Mouse (Mus musculus) small intestine, adult 2 months (tissue): Measurements from ENCODE around the gene Cpxm2. TPM values are rescaled to one million over a fixed set of nuclear protein-coding genes. Genes with fewer than 3 reads are reported as not detected.

Source experiments
- H3K27ac ChIP-seq: fragments of 200-500 bp; 2 replicates; pipeline ENCODE4 v1.5.1; 2012; ENCODE audit warnings: low read depth, low read length, control low read depth, inconsistent platforms; ENCODE audit not compliant: insufficient read depth
- H3K27me3 ChIP-seq: fragments of 200-500 bp; 2 replicates; pipeline ENCODE4 v1.6.1; 2012; ENCODE audit warnings: mild to moderate bottlenecking, moderate library complexity, low read length, inconsistent platforms; ENCODE audit not compliant: control insufficient read depth, insufficient read depth
- H3K36me3 ChIP-seq: fragments of 200-500 bp; 2 replicates; pipeline ENCODE4 v1.6.1; 2012; ENCODE audit warnings: mild to moderate bottlenecking, low read length, control low read depth, inconsistent platforms; ENCODE audit not compliant: control insufficient read depth, insufficient read depth
- H3K4me1 ChIP-seq: fragments of 200-500 bp; 2 replicates; pipeline ENCODE4 v1.6.1; 2012; ENCODE audit warnings: low read length, inconsistent platforms, mixed read lengths; ENCODE audit not compliant: control insufficient read depth, insufficient read depth, insufficient read length
- H3K4me3 ChIP-seq: fragments of 200-500 bp; 2 replicates; pipeline ENCODE4 v1.5.1; 2012; ENCODE audit warnings: low read depth, mild to moderate bottlenecking, control low read depth, inconsistent platforms, low read length, moderate library complexity
- CTCF ChIP-seq: fragments of 200-500 bp; IDR thresholded peaks from 2 replicates; pipeline ENCODE4 v1.5.1; 2012; ENCODE audit warnings: low read depth, mild to moderate bottlenecking, control low read depth, inconsistent platforms, low read length, moderate library complexity, mixed read lengths; ENCODE audit not compliant: insufficient replicate concordance, insufficient read length; ENCODE audit errors: extremely low read depth
- POLR2A ChIP-seq: fragments of 200-500 bp; IDR thresholded peaks from 2 replicates; pipeline ENCODE4 v1.6.1; 2012; ENCODE audit warnings: low read depth, mild to moderate bottlenecking, control low read depth, inconsistent platforms, low read length, moderate library complexity
- WGBS: fragments of 180-500 bp; shearing (Covaris S2); methylation state at CpG from one replicate; pipeline ENCODE4 v1.1.7; 2018; 5-methylcytosine and 5-hydroxymethylcytosine counted together
- polyA plus RNA-seq: library from polyadenylated mRNA; depleted of rRNA; stranded (reverse); fragments of >200 nt; gene quantifications from 2 replicates; pipeline ENCODE4 v1.2.3, GENCODE M21; 2012; rRNA removed

Gene Cpxm2
- polyA plus RNA-seq, 1 experiment = 5.9 TPM

DNA sequence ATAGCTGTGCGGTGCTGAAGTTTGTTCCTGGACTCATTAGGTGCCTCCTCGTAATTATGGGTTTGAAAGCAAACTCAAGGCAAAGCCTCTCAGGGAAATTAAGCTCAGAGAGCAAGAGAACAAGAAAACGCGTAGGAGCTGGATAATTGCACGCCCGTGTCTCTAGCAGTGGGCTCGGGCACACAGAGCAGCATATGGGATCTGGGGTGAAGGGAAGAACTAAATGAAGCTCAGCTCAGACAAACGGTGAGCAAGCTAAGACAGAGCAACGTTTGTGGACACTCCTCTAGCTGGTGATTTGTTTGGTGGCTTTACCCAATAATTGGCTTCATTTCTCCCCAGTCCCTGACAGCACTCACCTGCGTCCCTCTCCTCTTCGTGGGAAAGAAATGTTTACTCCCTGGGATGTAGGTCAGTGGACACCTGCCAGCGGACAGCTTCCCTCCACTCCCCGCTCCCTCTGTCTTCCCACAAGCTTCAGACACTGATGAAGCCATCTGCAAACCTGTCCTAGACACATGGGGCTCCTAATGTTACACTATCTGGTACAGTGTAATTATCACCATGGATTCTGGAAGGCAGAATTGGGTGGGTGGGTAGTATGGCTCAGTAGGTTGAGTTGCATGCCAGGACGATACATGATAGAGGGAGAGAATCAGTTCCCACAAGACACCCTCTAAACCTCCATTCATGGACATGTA is 148.4 kb downstream of the Cpxm2 start:
- TF ChIP-seq CTCF (no peak), POLR2A (no peak)

GRCm38 (mm10) chr7:131992873-131993272 is 161.7 kb downstream of the Cpxm2 start:
- TF ChIP-seq POLR2A (no peak), CTCF (no peak)
- H3K36me3 ChIP-seq = no peaks in the 10 kb centered on the region
- H3K27me3 ChIP-seq = no peaks in the 10 kb centered on the region
- H3K4me3 ChIP-seq = no peak overlapping the region
- H3K4me1 ChIP-seq = no peaks in the 10 kb centered on the region
- 67% methylated on average over 3 of the region's 3 CpGs for WGBS
- H3K27ac ChIP-seq = no peak overlapping the region

More for the DNA sequence above, 148.4 kb downstream of the Cpxm2 start:
- Histone ChIP-seq H3K4me3 (no peak overlapping the region), H3K27ac (no peak overlapping the region), H3K4me1 (no peaks in the 10 kb centered on the region), H3K27me3 (no peaks in the 10 kb centered on the region), H3K36me3 (no peaks in the 10 kb centered on the region)
- 78% methylated on average over 14 of the region's 14 CpGs for WGBS

GRCm38 (mm10) chr7:131992226-131992625 is 162.3 kb downstream of the Cpxm2 start:
- Histone ChIP-seq H3K4me1 (no peaks in the 10 kb centered on the region), H3K4me3 (no peak overlapping the region), H3K27me3 (no peaks in the 10 kb centered on the region), H3K27ac (no peak overlapping the region), H3K36me3 (no peaks in the 10 kb centered on the region)
- TF ChIP-seq POLR2A = no peak
- no peak for TF ChIP-seq CTCF
- WGBS = 42% methylated on average over 1 of the region's 1 CpGs

DNA sequence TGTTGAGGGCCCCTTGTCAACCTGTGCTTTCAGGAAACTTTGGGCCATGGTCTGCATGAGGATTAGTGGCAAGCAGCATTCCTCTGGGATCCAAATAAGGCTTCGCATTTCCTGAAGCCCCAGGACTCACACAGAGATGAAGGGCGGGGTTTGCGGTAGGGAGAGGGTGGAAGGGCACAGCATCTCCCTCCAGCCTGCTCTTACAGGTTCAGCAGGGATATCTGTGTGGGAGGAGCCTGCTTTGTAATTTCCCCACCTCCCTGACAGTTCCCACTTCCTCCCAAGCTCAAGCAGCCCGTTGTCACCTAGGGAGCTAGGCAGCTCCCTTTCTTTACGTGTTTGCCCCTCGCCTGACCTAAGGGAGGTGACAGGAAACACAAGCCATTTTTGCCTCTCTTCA is 165.5 kb downstream of the Cpxm2 start:
- no peaks in the 10 kb centered on the region for H3K4me1 ChIP-seq
- no peak overlapping the region for H3K27ac ChIP-seq
- TF ChIP-seq POLR2A = no peak
- no peak for TF ChIP-seq CTCF
- no peak overlapping the region for H3K4me3 ChIP-seq
- WGBS = 26% methylated on average over 6 of the region's 6 CpGs
- no peaks in the 10 kb centered on the region for H3K36me3 ChIP-seq
- H3K27me3 ChIP-seq = no peaks in the 10 kb centered on the region

Other genes with a start within 250 kb of the Cpxm2 start
- gene Gpr26, start 188.3 kb downstream of the Cpxm2 start, polyA plus RNA-seq = not detected in 2 replicates
- 3.6 and 5.7 TPM in 2 replicates for gene Chst15, start 162.5 kb upstream of the Cpxm2 start, polyA plus RNA-seq